Mouse (Mus musculus) ES-Bruce4 (cell line): ENCODE measurements around the gene Lef1.

Experiments
- CTCF ChIP-seq: IDR thresholded peaks from one replicate; pipeline ENCODE4 v1.8.1; 2011; ENCODE audit warnings: low read depth, low read length
- EP300 ChIP-seq: IDR thresholded peaks from 2 replicates; pipeline ENCODE4 v1.6.1; 2011; ENCODE audit warnings: low read depth, low read length; ENCODE audit not compliant: insufficient read depth
- POLR2A ChIP-seq: IDR thresholded peaks from one replicate; pipeline ENCODE4 v1.8.1; 2011; ENCODE audit warnings: low read length; ENCODE audit not compliant: insufficient read depth

- TF ChIP-seq POLR2A = no peak
- no peak for TF ChIP-seq CTCF
- TF ChIP-seq EP300 = no peak
Measured at GRCm38 (mm10) chr3:131140091-131140462, 29.8 kb downstream of the Lef1 start.
